Mouse (Mus musculus) urinary bladder, postnatal 25 days (tissue): Measurements from ENCODE around the gene Rfc1.

Experiments used
- DNase-seq: peaks from one replicate; pipeline ENCODE4 v3.0.0; 2022; ENCODE audit warnings: low spot score

The Rfc1 gene

DNA sequence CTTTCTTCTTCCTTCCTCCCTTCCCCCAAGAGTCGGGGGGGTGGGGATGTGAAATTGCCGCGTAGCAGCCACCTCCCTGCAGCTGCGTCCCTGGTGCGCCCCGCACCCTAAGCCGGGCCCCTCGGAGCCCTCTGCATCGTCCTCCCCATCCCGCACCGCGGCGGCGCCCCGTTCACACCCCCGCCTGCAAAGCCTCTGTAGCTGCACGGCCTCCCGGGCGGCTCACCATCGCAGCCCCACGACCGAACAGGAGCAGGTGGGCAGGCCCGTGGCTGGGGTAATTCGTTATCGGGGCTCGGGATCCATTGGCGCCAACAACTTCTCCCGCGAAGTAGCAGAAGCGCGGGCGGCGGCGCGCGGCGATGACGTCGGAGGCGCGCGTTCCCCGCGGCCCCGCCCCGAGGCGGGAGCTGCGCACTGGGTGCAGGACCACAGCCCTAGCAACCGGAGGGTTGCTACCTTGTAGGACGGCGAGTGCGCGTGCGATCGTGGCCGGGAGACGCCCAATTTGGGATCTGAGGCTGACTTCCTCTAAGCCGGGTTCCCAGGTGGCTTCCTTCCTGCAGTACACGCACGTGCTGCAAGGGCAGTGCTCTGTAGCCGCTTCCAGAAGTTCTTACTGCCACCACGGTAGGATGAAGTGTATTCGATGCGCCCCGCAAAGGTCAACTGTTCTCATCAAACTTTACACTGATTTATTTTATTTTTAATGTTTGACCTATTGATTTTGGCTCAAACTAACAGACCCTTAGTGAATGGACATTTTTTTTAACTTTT lies at the start of gene Rfc1:
Rfc1 (minus strand) TSS at position 373 of the 777 bp plus-strand sequence.
- DNase-seq: peak; percentile 85

DNA sequence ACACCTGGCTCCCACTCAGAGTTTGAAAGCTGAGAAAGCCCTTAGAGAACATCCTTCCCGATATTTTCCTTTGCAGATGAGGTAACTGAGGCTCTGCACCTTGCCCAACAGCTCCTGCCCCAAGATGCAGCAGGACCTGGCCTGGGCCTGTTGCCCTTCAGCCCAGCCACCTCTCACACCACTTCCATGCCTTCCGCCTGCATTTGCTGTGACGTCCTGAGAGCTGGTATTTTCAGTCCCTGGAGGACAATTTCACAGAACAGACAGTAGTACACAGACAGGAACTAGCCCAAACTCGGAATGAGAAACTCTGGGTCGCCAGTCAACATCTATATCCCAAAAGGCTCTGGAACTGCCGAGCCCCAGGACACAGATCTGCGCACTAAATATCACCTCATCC lies 39.3 kb upstream of the Rfc1 start:
- no peak for DNase-seq

DNA sequence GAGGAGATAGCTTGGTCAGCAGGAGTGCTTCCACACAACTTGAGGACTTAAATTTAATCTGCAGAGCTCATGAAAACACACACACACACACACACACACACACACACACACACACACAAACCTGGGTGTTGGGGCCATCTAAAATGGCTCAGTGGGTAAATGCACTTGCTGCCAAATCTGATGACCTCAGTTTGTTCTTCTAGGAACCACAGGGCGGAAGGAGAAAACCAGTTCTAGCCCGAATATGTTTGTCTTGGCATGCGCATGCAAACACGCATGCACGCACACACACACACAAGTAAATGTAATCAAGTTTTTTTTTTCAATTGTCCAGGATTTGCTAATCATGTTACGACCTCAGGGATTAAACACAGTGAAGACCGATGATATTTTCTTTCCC lies 36.1 kb upstream of the Rfc1 start:
- no peak for DNase-seq

DNA sequence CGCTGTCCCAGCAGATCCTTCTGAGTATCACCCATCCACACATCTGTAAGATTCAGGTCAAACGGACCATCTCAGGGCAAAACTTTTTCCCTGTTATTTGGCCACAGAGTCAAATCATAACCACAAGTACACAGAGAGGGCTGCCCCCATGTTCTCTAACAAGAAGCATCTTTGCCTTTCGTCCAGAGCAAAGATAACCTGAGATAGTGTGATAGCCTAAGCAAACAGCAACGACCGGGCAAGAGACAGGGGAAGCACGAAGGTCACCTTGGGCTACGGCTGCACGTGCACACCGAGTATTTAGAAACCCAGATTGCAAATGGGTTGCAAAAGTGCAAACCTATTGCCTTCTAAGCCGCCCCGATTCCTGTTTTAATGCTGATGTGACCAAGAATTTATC lies 32.4 kb upstream of the Rfc1 start:
- DNase-seq: no peak

DNA sequence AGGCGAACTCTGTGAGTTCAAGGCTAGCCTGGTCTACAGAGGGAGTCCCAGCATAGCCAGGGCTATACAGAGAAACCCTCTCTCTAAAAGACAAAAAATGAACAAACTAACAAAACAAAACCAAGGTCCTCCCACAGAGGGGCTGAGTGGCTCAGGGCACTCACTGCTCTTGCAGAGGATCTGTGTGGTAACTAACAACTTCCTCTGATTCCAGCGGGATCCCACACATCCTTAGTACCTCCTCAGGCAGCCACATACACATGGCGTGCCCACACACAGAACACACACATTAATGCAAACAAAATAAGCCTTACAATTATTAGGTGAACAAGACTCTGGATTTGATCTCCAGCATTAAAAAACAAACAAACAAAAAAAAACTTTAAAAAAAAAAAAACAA lies 22.3 kb upstream of the Rfc1 start:
- no peak for DNase-seq

DNA sequence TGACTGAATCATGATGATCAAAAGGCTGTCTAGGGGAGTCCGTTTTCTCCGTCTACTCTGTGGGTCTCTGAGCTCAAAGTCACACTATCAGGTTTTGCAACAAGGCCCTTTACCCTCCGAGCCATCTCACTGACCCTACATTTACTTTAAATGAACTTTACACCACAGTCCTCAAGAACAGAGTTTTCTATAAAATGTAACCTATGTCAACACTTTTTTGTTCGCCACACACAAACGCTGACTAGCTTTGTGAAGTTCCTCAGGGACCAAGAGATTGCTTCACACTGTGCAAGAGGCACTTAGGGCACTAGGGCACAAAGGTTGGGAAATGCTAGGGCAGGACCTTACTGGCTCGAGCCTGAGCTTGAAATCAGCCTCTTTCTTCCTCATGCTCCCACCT lies 21.4 kb upstream of the Rfc1 start:
- DNase-seq: no peak

DNA sequence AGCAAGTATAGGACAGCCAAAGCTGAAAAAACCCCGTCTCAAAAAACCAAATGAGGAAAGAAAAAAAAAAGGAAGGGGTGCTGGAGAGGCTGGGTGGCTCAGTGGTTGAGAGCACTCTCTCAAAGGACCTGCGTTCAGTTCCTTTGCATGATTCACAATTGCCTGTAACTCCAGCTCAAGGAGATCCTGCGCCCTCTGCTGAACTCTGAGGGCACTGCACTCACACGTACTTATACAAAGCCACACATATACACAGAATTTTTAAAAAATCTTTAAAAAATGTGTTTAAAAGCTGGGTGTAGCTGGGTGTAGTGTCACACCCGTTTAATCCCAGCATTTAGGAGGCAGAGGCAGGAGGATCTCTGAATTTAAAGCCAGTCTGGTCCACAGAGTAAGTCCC lies 19.5 kb upstream of the Rfc1 start:
- no peak for DNase-seq

DNA sequence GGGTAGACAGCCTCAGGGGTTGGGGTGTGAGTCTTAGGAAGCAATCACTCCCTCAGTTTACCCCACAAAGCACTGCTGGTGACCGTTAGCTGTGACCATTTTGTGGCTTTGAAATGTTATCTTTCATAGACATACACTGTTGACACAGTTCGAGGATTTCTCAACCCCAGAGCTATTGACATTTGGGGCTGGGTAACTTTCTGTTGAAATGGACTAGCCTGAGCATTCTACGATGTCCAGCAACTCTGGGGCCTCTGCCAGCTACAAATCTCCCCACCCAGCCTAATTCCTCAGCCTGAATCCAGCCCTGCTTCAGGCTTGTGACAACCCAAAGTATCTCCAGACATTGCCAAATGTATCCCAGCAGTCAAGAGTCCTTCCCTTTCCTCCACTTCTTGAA lies 18.6 kb upstream of the Rfc1 start:
- no peak for DNase-seq

DNA sequence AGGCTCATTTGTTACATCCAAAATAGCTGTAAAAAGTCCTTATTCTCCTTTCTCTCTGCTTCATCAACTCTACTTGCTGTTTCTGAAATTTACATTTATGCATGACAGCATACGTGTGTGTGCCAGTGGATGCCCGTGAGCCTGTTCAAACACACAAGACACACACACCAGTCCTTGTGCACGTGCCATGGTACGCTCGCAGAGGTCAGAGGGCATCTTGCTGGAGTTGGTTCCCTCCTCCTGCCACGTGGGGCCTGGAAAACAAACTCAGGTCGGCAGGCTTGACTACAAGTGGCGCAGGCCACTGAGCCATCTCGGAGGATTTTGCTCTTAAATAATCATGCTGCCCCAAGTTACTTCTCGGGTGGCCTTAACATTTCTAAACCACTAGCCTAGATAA lies 15.0 kb upstream of the Rfc1 start:
- no peak for DNase-seq

DNA sequence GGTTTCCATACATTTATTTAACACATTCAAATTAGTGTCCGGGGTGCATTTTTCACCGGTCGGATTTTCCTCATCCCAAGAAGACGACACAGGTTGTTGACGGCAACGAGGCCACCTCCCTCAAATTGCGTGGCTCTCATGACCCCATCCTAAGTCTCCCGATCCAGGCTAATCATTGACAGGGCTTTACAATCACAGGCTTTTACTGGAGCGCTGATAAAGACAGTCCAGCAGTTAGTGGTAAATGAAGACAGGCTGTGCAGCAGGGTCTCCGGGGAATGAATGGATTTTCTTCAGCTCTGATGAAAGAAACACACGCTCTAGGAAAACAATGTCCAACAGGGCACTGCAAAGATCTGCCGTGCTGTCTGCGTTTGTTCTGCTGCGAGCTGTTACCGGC lies 12.7 kb upstream of the Rfc1 start, which contains the start of gene Klb:
Klb (plus strand) TSS at position 147 of the 400 bp plus-strand sequence.
- DNase-seq: no peak

DNA sequence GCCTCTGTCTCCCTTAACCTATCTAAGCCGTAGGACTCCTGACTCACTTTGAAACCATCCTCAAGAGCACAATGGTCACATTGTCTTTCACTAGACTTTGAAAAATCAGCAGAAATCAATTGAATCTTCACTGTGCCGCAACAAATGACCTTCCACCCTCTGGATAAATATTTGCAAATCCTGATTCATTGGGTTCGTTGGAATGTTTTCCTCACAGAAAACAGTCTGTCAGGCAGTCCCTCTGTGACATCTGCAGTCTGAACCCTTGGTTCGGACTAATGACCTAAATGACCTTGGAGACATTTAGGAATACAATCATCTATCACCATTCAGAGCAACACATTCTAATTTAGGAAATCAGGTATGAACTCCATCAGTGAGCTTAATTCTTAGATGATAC lies 4.7 kb upstream of the Rfc1 start:
- DNase-seq: no peak

DNA sequence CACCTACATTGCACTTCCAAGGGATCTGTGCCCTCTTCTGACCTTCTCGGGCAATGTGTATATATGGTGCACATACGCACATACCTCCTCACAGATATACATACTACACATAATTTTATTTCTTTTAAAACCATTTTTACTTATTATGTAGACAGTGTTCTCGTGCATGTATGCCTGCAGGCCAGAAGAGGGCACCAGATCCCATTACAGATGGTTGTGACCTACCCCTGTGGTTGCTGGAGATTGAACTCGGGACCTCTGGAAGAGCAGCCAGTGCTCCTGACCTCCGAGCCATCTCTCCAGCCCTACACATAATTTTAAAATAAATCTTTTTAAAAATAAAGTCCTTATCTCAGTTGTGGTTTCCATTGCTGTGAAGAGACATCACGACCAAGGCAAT lies 2.9 kb upstream of the Rfc1 start:
- no peak for DNase-seq

DNA sequence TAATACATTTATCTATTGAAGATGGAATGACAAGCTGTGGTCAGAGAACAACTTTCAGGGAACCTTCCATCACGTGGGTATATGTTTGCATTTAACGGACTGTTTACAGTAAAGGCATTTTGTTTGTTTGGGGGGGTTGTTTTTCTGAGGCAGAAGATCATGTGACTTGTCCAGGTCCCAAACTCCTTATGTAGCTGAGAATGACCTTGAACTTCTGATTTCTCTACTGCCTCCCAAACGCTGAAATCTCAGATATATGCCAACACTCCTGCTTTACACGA lies 545 bp upstream of the Rfc1 start:
- no peak for DNase-seq

DNA sequence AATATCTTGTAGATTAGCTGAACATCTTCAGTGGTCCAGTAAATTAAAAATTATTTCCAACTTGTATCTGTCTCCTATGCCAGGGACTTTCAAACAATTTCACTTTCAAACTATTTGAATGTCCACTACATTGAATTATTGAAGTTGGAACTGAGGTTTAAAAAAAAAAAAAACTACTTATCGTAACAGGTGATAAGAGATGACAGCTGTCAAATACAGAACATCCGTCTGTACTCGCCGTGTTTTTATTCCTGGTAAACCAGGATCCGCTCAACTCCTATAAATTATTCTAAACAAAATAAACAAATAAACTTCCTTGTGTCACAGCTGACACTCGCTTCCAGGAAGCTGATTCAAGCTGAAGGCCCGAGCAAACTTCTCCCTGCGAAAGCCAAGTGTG lies 682 bp downstream of the Rfc1 start:
- no peak for DNase-seq

DNA sequence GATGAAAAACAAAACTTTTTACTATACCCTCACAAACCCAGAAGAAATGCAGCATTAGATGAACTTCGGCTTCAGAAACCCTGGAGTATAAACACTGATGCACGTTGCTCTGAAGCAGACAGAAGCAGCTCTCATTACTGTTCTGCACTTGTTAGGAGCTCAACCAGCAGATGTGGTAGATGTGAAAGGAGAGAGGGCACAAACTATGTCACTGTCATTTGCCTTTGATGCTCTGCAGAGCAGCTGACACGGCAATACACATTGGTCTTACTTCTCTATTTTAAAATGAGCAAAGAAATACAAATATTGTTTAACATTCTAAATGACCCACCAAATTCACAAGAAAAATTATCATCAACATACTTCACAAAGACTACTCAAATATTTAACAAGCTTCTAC lies 5.5 kb downstream of the Rfc1 start:
- DNase-seq: no peak

DNA sequence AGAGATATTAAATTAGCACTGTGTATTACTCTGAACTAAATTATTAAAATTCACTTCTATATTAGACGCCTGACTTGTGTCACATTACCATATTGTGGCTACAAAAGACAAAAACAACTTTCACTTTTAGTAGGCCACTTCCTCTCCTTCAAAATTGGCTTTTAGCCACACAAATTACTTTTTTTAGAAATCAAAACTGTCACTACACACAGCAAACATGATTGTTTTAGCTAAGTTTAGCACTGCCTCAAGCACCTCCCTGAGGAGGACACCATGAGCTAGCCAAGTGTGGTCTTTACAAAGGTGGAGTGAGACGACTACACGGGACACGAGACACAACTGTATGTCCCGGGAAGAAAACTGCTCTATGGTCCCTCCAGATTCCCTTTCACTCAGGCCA lies 9.3 kb downstream of the Rfc1 start:
- DNase-seq: no peak

DNA sequence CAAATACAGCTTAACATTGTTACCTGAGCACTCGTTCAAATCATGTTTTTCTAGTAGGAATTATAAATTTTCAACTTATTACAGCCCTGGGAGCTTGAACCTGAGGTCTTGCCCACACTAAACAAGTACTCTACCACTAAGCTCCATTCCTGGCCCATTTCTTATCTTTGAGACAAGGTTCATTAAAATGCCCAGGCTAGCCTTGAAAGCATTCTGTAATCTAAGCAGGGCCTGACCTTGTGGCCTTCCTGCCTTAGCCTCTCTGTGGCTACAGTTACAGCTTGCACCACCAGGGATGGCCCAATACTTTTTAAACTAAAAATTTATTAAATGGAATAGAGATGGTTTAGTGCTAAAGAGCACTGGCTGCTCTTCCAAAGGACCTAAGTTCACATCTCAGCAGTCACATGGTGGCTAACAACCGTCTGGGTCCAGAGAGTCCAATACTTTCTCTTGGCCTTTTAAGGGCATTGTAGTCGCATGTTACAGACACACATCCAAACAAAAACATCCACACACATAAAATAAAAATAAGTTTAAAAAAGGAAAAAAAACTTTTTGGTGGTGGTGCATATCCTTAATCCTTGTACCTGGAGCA lies 10.6 kb downstream of the Rfc1 start:
- DNase-seq: no peak

DNA sequence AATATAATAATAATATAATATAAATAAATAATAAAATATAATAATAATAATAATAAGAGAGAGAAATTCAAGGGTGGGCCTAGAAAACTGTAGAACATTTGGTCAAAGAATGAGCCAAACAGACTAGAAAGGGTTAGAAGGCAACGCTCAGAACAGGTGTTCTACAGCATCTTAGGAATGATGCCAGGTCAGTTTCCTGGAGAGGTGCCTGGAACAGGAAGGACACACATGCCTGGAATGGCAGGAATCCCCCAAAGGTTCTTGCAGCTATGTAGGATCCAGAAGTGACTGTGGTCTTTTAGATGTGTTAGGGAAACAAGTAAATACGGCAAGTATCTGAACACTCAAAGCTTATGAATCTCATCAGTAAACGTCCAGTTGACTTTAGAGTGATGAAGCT lies 11.2 kb downstream of the Rfc1 start:
- no peak for DNase-seq

DNA sequence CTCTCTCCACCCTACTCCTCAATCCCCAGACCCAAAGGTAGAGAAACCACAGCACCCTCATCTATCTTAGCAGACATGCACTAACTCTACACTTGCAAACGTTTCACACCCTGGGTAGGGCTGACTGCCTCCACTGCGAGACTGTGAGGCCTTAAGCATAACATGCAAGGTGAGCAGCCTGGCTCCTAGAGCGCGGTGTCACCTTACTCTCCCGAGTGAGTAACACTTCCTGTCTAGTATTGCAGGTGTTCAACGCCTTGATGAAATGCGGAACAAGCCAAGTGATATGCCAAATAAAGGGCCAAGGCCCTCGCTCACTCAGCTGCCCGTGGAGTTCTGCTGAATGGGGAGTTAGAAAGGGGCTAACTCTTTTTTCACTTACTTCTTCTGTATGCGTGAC lies 13.3 kb downstream of the Rfc1 start:
- no peak for DNase-seq

DNA sequence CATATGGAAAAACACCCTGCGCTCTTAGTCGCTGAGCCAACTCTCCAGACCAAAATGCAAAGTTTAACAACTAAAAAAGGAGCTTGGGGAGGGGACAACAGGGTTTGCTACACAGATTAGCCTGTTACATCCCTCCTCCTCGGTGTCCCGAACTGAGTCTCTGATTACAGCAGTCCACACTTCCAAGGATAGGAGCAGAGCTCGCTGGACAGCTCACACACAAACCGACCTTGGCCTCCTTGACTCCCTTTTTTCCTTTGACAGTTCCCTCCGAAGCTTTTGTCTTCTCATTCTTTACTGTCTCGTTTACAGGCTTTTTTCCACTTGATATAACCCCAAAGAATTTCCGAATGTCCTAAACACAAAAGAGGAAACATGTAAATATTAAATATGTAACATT lies 16.3 kb downstream of the Rfc1 start:
- no peak for DNase-seq

DNA sequence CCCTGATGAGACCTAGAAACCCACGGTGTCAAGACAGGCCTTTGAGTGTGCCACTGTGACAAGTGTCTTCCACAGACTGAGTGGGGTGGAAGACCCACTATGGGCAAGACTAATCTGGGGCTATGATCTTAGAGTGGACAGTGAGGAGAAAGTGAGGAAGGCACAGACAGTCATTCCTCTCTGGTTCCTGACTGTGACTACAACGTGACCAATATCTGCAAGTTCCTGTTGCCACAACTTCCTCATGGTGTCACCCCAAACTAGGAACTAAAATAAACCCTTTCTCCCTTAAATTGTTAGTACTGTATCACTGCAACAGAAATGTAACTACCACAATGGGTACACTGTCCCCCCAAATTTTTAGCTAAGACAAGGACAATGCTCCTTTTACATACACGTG lies 26.6 kb downstream of the Rfc1 start:
- DNase-seq: no peak

DNA sequence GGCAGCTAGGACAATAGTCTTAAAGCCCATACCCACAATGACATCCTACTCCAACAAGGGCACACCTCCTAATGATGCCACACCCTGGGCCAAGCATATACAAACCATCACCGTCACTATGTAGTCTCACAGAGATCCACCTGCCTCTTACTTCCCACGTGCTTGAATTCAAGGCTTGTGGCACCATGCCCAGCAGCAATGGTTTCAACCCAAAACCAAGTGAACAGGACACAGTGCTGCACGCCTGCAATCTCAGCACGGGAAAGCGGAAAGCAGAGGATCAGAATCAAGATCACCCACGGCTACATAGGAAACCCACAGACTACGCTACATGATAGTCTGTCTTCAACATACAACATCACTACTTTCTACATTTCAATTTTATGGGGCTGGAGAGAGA lies 27.3 kb downstream of the Rfc1 start:
- no peak for DNase-seq

DNA sequence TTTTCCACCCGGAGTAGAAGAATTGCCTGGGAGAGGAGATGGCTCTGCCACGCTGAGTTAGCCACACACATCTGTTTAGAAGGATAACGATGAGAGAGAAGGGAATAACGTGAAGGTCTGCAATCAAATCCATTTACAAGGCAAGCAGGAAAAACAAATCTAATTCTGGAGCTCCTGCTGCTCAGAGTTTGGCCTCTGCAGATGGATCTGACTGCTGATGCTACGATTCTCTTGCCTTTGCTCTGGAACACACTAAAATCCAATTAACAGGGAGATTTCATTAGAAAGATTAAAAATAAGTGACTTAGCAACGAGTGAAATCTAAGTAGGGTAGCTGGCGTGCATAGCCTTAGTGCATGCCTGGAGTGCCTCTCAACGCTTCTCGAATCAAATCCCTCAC lies 30.0 kb downstream of the Rfc1 start:
- no peak for DNase-seq

DNA sequence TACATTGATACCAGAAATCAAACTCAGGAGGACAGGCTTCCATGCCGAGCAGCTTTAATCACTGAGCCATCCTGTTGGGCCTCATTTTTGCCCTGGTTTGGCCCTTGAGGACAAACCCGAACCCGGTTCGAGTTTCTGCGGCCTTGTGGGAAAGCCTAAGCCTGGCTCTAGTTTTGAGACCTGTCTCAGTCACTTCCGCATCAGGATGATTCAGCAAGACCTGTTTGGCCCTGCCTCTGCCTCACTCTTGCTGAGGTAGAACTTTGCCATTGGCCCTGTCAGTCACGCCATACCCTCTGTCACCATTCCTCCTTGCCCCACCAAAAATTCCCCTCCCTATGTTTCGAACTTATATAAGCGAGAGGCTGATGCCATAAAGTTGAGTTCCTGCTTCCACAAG lies 35.3 kb downstream of the Rfc1 start:
- no peak for DNase-seq
